Mouse (Mus musculus): ENCODE measurements around the gene Ndufa6. TPM values are rescaled to one million over a fixed set of nuclear protein-coding genes. Genes with fewer than 3 reads are reported as not detected.
"Not testable (repeated sequence)": the region's sequence is repeated elsewhere in the genome, so short reads cannot be mapped to it uniquely, and the experiment has no call there.

Ndufa6 gene
- 100 to 1,000 TPM; 629 to 669 TPM for total RNA-seq (2021)
- long read RNA-seq, experiment 1, transcript Ndufa6-206 (2 exons, 440 nt), result minor isoform, 33 of 795 reads
- long read RNA-seq, experiment 1, transcript Ndufa6-201 (3 exons, 590 nt), result major isoform, 647 of 795 reads
- long read RNA-seq, experiment 1, transcript Ndufa6-205 (2 exons, 382 nt), result minor isoform, 75 of 795 reads
- long read RNA-seq, experiment 1, partial matches to known transcripts, result 1 of 795 reads
- long read RNA-seq, experiment 1, other reads (novel, unspliced or antisense), result 39 of 795 reads
- long read RNA-seq, experiment 2, transcript Ndufa6-206 (2 exons, 440 nt), result minor isoform, 46 of 626 reads
- long read RNA-seq, experiment 2, transcript Ndufa6-205 (2 exons, 382 nt), result minor isoform, 57 of 626 reads
- long read RNA-seq, experiment 2, transcript Ndufa6-201 (3 exons, 590 nt), result major isoform, 509 of 626 reads
- long read RNA-seq, experiment 2, partial matches to known transcripts, result 1 of 626 reads
- long read RNA-seq, experiment 2, other reads (novel, unspliced or antisense), result 12 of 626 reads

DNA sequence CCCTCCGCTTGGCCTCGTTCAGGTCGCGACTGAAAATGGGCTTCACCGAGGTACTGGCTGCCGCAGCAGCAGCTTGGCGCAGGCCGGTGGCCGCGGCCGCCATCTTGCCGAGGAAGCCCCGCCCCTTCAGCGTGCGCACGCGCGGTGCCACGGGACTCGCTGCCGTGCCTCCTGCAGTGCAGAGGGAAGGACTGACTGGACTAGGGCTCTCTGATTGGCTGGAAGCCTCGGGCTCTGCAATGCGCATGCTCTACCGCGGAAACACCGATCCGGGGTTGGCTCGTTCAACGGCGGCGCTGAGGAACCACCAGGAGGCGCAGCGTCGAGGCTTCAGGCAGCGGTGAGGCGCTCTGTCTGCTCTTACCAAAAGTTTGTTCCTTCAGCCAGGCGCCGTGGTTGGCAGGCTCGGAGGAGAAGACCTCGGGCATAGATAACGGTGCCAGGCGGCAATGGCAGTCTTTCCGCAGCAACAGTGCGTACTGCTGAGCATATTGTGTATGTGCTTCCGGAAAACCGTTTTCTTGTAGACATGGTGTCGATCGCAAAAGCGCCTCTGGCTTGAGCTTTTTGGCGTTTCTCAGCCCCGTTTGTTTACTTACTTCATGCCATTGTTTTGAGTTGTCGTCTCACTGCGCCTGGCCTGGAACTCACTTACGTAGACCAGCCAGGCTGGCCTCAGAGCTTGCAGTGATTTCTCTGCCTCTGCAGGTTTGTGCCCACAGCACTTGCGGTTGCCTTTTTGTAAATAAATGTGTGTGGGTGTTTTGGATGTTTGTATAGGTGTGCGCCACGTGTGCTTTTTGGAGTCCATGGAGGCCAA is at the start of gene Ndufa6:
Gene Ndufa6 (minus strand): TSS at position 197 of the 820 bp plus-strand sequence.
- peak; percentile 98 for DNase-seq

DNA sequence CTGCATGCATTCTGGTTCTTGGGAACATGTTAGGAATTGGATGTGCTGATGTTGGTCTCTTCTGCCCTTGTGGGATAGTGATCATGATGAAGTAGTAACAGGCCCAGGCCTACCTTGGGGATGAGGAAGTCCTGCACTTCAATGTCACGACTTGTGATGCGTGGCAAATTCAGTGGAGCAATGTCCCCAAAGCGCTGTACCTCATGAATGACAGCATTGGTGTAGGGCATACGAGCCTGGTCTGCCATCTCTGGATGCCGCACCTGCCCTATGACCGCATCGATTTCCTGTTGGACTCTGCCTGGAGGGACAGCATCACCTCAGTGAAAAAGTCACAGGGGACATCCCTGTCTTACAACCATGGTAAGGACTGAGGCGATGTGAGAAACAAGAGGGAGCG is 49.5 kb upstream of the Ndufa6 start:
- no peak for DNase-seq

DNA sequence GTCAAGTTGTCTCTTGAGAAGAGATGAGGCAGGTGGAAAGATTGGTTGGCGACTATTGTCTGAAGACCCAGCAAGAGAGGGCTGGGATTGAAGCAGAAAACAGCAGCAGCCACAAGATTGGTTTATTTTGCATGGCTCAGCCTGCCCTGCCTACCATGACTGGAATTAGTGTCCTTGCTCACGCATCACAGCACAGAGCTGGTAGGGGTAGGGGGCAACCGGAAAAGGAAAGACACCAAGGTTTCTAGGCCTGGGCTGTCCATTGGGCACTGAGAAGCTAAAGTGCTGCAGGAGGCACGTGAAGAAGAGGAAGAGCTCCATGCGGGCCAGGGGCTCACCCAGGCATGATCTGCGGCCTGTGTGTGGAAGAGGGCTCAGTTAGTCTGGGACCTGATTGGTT is 48.6 kb upstream of the Ndufa6 start:
- DNase-seq, result no peak

DNA sequence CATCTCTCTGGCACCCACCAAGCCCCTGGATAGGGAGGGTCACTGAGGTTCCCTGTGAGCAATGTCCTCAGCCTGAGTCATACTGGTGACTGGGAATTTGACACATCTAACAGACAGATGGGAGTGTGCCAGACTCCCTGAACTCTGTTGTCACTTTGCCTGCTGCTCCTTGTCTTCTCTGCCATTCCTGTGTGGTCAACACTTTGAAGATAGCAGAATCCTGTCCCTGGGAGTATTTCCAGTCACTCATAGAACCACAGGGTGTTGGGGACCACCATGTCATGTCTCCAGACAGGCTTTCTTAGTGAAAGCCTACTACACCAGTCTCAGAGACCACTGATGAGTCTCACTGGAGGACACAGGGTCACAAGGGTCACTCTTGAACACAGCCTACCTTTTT is 48.0 kb upstream of the Ndufa6 start:
- DNase-seq, result no peak

DNA sequence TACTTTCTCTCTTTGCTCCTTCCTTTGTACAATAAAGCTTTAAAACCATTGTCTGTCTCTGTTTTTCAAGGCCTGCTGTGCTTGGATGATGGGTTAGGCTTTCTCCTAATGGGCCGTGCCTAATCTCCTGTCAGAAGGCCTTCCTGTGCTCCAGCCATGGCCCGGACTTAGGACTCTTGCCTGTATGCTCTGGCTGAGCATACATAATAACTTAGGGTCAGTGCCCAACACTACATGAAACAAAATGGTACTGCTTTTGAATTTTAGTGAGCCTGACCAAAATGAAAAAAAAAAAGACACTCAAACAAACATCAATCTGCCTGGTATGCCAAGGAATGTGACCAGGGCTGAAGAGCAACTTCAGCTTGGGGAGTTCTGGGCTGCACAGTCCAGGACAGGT is 47.4 kb upstream of the Ndufa6 start:
- no peak for DNase-seq

DNA sequence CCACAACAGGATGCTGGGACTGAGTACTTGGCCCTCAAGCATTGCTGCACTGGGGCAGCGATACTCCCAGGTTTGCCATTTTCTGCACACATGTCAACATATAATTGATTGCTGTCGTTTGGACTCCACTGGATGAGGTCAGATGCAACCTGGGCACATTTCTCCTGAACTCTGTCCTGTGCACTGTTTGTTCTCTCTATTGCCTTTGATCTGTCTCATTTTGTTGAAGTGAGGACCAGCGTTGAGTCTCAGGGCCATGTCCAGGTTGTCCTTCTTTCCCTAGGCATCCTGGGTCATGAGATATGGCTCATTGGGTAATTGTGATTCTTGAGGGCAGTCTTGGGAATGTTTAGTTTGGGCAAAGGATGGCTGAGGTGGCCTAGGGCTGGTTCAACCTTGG is 41.8 kb upstream of the Ndufa6 start:
- not testable (repeated sequence) for DNase-seq

DNA sequence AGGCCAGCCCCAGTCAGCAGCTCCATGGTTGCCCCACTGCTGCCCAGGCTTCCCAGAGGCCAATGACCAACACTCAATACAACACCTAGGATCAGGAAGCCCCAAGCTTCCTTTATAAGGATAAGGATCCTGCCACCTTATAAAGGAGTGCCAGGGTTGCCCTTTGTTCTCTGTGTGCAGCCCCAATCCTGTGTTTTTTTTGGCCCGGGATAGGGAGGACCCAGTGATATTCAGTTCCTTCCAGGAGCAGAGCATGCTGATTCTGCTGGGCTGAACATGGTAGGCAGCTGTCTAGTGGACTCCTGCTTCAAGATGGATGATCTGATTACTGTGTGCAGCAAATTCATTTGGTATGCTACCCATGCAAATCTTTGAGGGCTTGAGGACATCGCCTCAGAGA is 39.8 kb upstream of the Ndufa6 start, which contains the start of gene Cyp2d11:
Gene Cyp2d11 (minus strand): TSS at position 101 of the 400 bp plus-strand sequence.
- not testable (repeated sequence) for DNase-seq

DNA sequence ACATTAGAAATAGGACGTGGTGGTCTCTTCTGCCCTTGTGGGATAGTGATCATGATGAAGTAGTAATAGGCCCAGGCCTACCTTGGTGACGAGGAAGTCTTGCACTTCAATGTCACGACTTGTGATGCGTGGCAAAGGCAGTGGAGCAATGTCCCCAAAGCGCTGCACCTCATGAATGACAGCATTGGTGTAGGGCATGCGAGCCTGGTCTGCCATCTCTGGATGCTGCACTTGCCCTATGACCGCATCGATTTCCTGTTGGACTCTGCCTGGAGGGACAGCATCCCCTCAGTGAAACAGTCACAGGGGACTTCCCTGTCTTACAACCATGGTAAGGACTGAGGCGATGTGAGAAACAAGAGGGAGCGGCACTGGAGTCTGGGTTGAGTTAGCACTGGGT is 35.8 kb upstream of the Ndufa6 start:
- not testable (repeated sequence) for DNase-seq

DNA sequence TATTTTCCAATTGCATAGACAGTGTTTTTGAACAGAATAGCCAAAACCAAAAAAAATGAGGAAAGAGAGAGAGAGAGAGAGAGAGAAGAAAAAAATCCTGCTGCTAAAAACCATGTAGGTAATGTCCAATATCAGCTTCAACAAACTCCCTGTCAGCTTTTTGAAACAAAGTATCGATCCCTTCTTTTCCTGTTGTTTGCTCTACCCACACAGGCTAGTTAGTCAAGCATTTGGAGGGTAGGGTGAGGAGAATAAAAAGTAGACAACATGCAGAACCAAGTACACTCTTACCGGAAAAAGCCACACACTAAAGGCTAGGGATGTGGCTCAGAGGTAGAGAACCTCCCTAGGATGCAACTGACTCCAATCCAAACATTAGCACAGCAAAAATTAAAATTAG is 31.6 kb upstream of the Ndufa6 start:
- no peak for DNase-seq

DNA sequence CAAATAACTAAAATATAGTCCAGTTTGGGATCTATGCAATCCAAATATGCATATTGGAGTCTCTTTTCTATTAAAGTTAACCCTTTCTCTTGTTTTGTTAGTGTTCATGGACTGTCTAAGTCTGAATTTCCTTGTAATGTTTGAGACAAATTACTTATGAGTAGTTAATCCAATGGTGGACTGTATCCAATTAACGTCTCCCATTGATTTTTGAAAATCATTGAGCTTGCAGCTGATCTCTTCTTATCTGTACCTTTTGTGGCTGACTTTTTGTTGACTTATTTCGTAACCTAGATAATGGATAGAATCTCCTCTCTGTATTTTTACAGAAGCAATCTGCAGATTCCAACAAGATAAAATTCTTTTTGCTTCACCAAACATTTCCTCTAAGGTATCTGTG is 28.3 kb upstream of the Ndufa6 start:
- no peak for DNase-seq

DNA sequence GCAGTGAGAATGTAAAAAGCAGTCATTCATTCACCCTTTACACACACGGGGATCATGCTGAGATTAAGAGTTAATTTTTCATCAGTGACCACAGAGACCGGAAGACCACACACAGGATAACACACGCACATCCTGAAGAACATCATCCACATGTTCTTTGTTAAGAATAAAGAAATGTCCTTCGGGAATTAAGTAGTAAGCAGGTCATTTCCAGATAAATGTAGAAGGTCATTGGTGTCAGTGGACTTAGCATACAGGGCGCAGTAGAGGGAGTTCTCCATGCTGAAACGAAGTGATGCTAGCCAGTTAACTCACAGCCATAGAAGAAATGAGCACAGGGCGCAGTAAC is 26.6 kb upstream of the Ndufa6 start:
- DNase-seq, result no peak

DNA sequence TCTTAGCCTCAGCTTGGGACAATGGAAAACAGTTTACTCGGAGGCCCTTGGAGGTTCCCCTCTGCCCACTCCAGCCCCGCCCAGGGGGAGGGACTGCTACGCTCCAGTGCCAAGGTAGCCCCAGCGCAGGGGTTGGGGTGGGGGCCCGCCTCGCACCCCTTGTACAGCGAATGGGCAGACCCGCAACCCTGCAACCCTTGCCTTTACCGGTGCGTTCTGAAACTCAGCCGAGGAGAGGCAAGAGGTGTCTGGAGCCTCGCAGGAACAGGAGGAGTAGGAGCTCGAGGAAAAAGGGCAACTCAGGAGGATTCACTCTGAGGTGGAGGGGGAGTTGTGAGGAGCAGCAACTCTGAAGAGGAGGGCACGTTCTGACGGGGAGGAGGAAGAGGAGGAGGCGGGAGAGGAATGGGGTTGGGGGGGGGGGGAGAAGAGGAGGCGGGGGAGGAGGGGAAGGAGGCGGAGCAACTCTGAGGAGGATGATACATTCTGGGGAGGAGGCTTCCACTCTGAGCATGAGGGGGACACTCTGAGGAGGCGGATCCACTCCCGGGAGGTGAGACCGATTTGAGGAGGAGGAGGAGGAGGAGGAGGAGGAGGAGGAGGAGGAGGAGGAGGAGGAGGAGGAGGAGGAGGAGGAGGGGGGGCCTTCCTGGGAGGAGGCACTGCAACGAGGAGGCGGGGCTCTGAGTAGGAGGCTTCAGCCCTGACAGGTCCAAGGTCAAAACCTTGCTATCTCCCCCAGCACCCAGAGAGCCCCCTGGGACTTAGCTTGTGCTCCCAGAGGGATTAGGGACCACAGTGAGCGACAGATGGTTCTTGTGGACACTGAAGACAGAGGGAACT is 26.0 kb upstream of the Ndufa6 start, which contains the start of gene Cyp2d22:
Gene Cyp2d22 (minus strand): TSS at position 390 of the 843 bp plus-strand sequence.
- peak; percentile 76 for DNase-seq

DNA sequence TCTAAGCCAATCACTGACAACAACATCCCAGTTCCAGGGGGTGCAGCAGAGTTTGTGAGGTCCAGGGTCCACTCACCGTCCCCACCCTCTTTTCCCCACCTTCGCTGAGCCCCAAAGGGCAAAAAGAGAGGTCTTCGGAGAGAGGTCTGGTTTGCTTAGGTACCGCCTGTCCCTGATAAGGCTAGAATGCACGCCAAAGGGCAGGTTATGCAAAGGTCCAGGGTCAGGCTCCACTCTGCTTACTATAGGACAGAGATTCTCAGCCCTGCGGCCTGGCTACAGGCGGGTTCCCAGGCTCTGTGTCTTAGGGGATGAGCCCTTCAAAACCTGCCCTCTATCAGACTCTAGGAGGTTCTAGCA is 25.4 kb upstream of the Ndufa6 start:
- no peak for DNase-seq

DNA sequence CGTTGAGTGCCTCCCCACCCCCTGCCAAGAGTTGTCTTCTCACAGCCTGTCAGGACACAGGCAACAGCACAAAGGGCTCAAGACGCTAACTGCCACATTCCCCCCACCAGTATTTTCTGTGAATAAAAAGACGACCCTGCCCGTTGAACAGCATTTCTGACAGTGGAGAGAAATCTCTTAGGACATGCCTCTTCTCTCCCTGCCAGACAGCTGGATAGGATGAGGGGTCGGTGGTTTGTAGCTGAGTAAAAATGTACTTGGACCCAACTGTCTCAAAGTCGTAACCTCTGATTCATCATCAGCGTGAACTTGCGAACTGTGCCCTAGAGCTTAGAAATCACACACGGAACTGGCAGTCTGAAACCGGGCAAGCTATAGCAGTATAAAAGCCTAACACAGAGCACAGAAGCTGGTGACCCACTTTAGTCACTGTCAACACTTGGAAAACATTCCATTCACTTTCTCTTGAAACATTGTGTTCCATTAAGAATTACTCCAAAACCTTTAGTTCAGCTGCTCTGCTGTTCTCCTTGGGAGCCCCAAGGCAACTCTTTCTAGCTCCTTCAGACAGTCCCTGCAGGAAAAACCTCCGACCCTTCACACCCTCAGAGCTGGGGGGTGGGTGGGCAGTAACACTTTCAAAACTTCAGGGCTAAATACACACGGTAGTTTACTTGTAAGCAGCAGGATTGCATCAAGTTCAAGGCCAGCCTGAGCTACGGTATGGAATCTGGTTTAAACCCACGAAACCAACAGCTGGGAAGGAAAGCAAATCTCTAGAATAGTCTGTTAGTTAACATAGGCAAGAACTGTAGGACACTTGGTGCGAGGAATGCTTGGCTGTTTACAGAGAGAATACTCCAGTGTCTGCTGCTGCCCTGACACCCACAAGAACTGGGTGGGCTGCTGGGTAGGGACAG is 24.4 kb upstream of the Ndufa6 start:
- no peak for DNase-seq

DNA sequence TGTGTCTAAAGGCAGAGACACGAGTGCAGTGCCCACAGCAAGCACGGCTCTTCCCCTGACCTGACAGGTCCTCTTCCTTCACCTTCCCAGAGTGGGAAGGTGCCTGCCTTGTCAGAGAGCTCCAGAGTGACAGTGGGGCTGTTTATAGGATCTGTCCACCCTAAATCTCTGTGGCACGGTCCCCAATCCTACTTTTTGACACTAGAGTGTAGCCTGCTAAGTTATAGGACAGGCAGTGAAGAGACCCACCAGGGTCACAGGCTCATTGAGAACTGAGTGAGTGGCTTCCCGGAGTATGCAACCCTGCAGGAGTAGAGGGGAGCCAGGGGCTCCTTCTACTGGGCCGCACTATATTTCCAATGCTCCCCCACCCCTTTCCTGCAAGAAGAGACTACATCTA is 23.6 kb upstream of the Ndufa6 start:
- no peak for DNase-seq

DNA sequence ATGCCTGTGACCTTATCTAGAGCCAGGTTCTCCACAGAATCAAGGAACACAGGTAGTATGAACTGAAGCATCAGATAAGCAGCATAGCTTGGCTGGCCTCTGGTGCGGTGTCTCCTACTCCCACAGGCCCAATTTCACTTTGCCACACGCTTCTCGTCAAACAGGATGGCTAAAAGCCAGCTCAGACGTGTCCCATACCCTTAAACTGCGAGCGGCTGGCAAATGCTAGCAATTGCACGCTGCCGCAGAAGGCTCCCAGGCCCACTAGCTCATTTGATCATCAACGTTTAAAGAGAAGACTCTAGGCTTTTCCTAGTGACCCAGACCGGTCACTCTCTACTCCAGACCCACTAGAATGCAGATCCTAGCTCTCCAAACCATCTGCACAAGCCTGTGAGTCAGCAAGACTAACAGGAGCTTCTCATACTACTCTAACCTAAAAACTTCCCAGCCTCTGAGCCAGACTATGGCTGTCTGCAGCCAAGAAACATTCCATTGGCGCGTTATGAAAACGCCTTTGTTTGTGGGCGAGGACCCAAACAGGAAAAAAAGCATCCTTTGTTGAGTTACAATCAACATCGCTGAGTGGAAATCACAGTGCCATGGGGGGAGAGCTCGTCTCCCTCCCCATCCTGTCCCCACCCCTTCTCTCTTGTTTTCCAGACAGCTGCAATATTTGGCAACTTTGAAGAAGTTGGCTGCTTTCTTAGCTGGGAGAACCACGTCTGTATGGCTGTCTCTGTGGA is 22.4 kb upstream of the Ndufa6 start:
- peak; percentile 44 for DNase-seq

DNA sequence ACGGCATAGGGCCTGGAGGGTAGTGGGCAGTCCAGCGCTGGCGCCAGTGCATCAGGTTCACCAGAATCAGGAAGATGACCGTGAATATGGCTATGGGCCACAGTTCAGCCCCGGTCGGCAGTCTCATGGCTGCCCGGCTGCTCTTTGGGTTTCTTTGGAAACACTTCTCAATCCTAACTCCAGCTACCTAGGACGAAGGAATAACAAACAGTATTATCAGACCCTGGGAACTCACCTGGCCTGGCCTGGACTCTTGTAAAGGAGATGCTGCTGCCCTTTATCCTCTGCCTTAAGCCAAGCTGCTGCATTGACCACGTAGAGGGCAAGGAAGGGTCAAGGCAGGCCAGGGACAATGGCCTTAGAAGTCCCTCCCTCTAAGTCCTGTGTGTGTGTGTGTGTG is 21.7 kb upstream of the Ndufa6 start:
- no peak for DNase-seq

DNA sequence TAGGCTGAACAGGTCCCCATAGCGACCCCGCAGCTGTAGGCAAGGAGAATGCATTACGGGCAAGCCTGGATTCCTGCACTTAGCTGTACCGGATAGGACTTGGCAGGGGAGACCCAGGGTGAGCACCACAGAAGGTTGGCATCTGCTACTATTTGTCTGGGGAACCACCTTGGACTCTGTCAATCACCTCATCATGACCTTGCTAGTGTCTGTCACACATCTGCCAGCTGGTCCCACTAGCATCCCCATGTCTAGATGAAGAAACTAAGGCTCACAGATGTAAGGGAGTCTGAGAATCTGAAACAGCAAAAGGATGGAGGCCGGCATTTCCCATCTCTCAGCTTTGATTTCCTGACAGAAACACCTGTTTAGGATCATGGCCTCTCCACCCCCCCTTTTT is 20.3 kb upstream of the Ndufa6 start:
- no peak for DNase-seq

DNA sequence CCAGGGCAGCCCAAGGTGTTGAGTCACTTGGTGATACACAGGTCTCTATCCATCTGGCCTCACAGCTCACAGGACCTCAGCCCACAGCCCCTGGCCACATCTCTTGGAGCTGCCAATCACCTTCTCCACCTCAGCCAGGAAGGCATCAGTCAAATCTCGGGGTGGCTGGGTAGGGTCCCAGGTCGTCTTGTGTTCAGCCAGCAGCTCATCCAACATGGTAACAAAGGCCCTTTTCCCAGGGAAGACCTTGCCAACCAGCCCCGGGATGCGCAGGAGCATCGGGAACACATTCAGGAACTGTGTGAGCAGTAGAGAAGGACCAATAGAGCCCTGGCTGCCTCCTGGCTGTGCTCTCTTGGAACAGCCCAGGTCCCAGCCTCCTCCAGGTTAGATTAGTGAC is 18.9 kb upstream of the Ndufa6 start:
- DNase-seq, result no peak

DNA sequence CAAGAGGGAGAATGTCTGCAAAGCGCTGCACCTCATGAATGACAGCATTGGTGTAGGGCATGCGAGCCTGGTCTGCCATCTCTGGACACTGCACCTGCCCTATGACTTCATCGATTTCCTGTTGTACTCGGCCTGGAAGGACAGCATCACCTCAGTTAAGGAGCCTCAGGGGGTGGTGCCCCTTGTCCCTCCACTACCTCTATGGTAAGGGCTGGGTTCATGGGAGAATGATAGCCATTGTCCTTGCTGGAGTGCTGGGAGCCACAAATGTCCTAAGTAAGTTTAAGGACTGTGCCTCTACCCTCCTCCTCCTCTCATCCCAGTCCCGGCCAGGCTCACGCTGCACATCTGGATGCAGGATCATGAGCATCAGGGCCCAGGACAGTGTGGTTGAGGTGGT is 18.3 kb upstream of the Ndufa6 start:
- no peak for DNase-seq

DNA sequence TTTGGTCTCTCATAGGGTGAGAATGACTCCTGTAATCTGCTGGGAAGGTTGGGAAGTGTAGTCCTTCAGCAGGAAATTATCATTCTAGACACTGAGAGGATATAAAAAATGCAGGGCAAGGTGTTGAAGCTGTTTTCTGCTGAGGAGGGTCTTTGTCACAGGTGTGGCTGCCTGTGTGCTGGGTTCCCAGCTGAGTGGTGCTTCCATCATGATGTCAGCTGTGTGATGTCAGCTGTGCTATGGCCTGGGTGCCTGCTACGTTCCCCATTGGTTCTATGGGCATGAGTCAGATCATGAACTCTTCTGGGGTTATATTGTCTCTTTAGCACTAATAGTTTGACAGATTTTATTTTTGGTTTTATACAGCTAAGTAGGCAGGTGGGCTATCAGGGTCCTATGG is 14.7 kb upstream of the Ndufa6 start:
- DNase-seq, result no peak
